Mouse (Mus musculus): ENCODE data around the gene Map3k20. TPM values are rescaled to one million over a fixed set of nuclear protein-coding genes. Genes with fewer than 3 reads are reported as not detected.

Gene Map3k20
- polyA plus RNA-seq (2012): 2.9 and 3.2 TPM in 2 replicates

GRCm38 (mm10) chr2:72285256-72285887, at the start of gene Map3k20:
TSS of gene Map3k20 (plus strand) at chr2:72285637.
- no peak for TF ChIP-seq GATA1 (IDR thresholded peaks at IDR 0.05; ENCODE audit: low read length)

- no peak for TF ChIP-seq GATA1 (IDR thresholded peaks at IDR 0.05; ENCODE audit: low read length)
These were observed 47.0 kb upstream of the Map3k20 start for GRCm38 (mm10) chr2:72238421-72238820.

- TF ChIP-seq GATA1 (IDR thresholded peaks at IDR 0.05; ENCODE audit: low read length): no peak
These were observed 46.5 kb upstream of the Map3k20 start for GRCm38 (mm10) chr2:72238925-72239324.

- no peak for TF ChIP-seq GATA1 (IDR thresholded peaks at IDR 0.05; ENCODE audit: low read length)
These were observed 46.0 kb upstream of the Map3k20 start for GRCm38 (mm10) chr2:72239456-72239855.

GRCm38 (mm10) chr2:72239993-72240392, 45.4 kb upstream of the Map3k20 start:
- TF ChIP-seq GATA1 (IDR thresholded peaks at IDR 0.05; ENCODE audit: low read length): no peak

- no peak for TF ChIP-seq GATA1 (IDR thresholded peaks at IDR 0.05; ENCODE audit: low read length)
These were observed 44.7 kb upstream of the Map3k20 start for GRCm38 (mm10) chr2:72240691-72241090.

GRCm38 (mm10) chr2:72241714-72242472, 43.5 kb upstream of the Map3k20 start:
- no peak for TF ChIP-seq GATA1 (IDR thresholded peaks at IDR 0.05; ENCODE audit: low read length)

- TF ChIP-seq GATA1 (IDR thresholded peaks at IDR 0.05; ENCODE audit: low read length): no peak
These were observed 42.3 kb upstream of the Map3k20 start for GRCm38 (mm10) chr2:72242910-72243675.

GRCm38 (mm10) chr2:72245631-72246030, 39.8 kb upstream of the Map3k20 start:
- no peak for TF ChIP-seq GATA1 (IDR thresholded peaks at IDR 0.05; ENCODE audit: low read length)

GRCm38 (mm10) chr2:72246376-72246775, 39.1 kb upstream of the Map3k20 start:
- TF ChIP-seq GATA1 (IDR thresholded peaks at IDR 0.05; ENCODE audit: low read length): no peak

GRCm38 (mm10) chr2:72247819-72248218, 37.6 kb upstream of the Map3k20 start:
- TF ChIP-seq GATA1 (IDR thresholded peaks at IDR 0.05; ENCODE audit: low read length): no peak

- no peak for TF ChIP-seq GATA1 (IDR thresholded peaks at IDR 0.05; ENCODE audit: low read length)
These were observed 32.6 kb upstream of the Map3k20 start for GRCm38 (mm10) chr2:72252510-72253505.

GRCm38 (mm10) chr2:72253882-72254281, 31.6 kb upstream of the Map3k20 start:
- TF ChIP-seq GATA1 (IDR thresholded peaks at IDR 0.05; ENCODE audit: low read length): no peak

- TF ChIP-seq GATA1 (IDR thresholded peaks at IDR 0.05; ENCODE audit: low read length): no peak
These were observed 30.4 kb upstream of the Map3k20 start for GRCm38 (mm10) chr2:72254813-72255582.

Data from G1E-ER4 (cell line).